Mouse (Mus musculus) liver, embryonic 11.5 days (tissue): ENCODE results near the gene Sdr39u1. TPM values are rescaled to one million over a fixed set of nuclear protein-coding genes. Genes with fewer than 3 reads are reported as not detected.

Source experiments
- ATAC-seq: fragments of 200-750 bp; cut with Nextera tagmentation; replicated peaks from 2 replicates; pipeline ENCODE4 v1.8.0; 2017; ENCODE audit warnings: moderate number of reproducible peaks, mild to moderate bottlenecking, moderate TSS enrichment, moderate library complexity; ENCODE audit not compliant: low FRiP score
- DNase-seq: peaks from one replicate; pipeline ENCODE4 v3.0.0-alpha.2; 2017; ENCODE audit warnings: low spot score
- H3K27ac ChIP-seq: fragments of 300-500 bp; sonication (generic); 2 replicates; pipeline ENCODE4 v1.5.1; 2014; ENCODE audit warnings: mild to moderate bottlenecking, low read depth, low read length, control low read depth
- H3K27me3 ChIP-seq: fragments of 300-500 bp; sonication (generic); replicated peaks from 2 replicates; pipeline ENCODE4 v1.6.1; 2014; ENCODE audit warnings: low read length, mixed read lengths; ENCODE audit not compliant: control insufficient read depth, insufficient read depth
- H3K36me3 ChIP-seq: fragments of 300-500 bp; sonication (generic); 2 replicates; pipeline ENCODE4 v1.6.1; 2014; ENCODE audit warnings: mild to moderate bottlenecking, low read length, moderate library complexity, mixed read lengths; ENCODE audit not compliant: control insufficient read depth, insufficient read depth
- H3K4me1 ChIP-seq: fragments of 300-500 bp; sonication (generic); replicated peaks from 2 replicates; pipeline ENCODE4 v1.6.1; 2014; ENCODE audit warnings: low read length, mixed read lengths; ENCODE audit not compliant: control insufficient read depth, insufficient read depth
- H3K4me2 ChIP-seq: fragments of 300-500 bp; sonication (generic); 2 replicates; pipeline ENCODE4 v1.6.1; 2014; ENCODE audit warnings: mild to moderate bottlenecking, control low read depth, moderate library complexity
- H3K4me3 ChIP-seq: fragments of 300-500 bp; sonication (generic); 2 replicates; pipeline ENCODE4 v1.5.1; 2014; ENCODE audit warnings: low read depth, low read length, control low read depth
- H3K9ac ChIP-seq: fragments of 300-500 bp; sonication (generic); 2 replicates; pipeline ENCODE4 v1.6.1; 2014; ENCODE audit warnings: low read depth, low read length, control low read depth
- H3K9me3 ChIP-seq: fragments of 300-500 bp; sonication (generic); 2 replicates; pipeline ENCODE4 v1.6.1; 2016; ENCODE audit warnings: low read length, inconsistent platforms, mixed read lengths; ENCODE audit not compliant: control insufficient read depth
- WGBS: fragments of 180-500 bp; shearing (Covaris S2); extraction: QIAGEN DNeasy Blood & Tissue Kit; methylation state at CpG from one replicate; pipeline ENCODE4 v1.1.7; 2014; 5-methylcytosine and 5-hydroxymethylcytosine counted together
- polyA plus RNA-seq: library from polyadenylated mRNA; unstranded; fragments of >200 nt; fragmentation: Nextera tagmentation; extraction: Ambion mirVana; gene quantifications from 2 replicates; pipeline ENCODE4 v1.2.1, GENCODE M21; 2014

Gene Sdr39u1
- polyA plus RNA-seq, 1 experiment from 2014 or later = 30.5 TPM

- H3K4me1 ChIP-seq = peaks cover 33% of the 10 kb centered on the region
- H3K4me3 ChIP-seq = no peak overlapping the region
- no peak overlapping the region for H3K9ac ChIP-seq
- 11% methylated on average over 1 of the region's 1 CpGs for WGBS
- H3K36me3 ChIP-seq = no peaks in the 10 kb centered on the region
- H3K27ac ChIP-seq = no peak overlapping the region
- H3K27me3 ChIP-seq = no peaks in the 10 kb centered on the region
- DNase-seq (no peak), ATAC-seq (no peak)
- H3K9me3 ChIP-seq = no peaks in the 10 kb centered on the region
- H3K4me2 ChIP-seq = no peak overlapping the region; the same call in 1 of the 2 replicates
These were observed 20.5 kb downstream of the Sdr39u1 start for GRCm38 (mm10) chr14:55879623-55880022.

- DNase-seq (no peak), ATAC-seq (no peak)
- Histone ChIP-seq H3K4me3 (no peak overlapping the region), H3K4me1 (peaks cover 29% of the 10 kb centered on the region), H3K9ac (no peak overlapping the region), H3K36me3 (no peaks in the 10 kb centered on the region), H3K4me2 (peak overlapping the region; percentile 47), H3K27me3 (no peaks in the 10 kb centered on the region), H3K27ac (no peak overlapping the region; the same call in 1 of the 2 replicates), H3K9me3 (no peaks in the 10 kb centered on the region)
- 11% methylated on average over 7 of the region's 7 CpGs for whole genome bisulfite sequencing
These were observed 21.7 kb downstream of the Sdr39u1 start for GRCm38 (mm10) chr14:55878316-55878940.

GRCm38 (mm10) chr14:55877469-55878315 lies 22.4 kb downstream of the Sdr39u1 start:
- peaks cover 25% of the 10 kb centered on the region for H3K4me1 ChIP-seq
- WGBS = 25% methylated on average over 14 of the region's 14 CpGs
- H3K4me3 ChIP-seq = no peak overlapping the region; the same call in 1 of the 2 replicates
- H3K9ac ChIP-seq = no peak overlapping the region
- H3K36me3 ChIP-seq = peaks cover 2% of the 10 kb centered on the region; the same call in 1 of the 2 replicates
- no peaks in the 10 kb centered on the region for H3K27me3 ChIP-seq
- ATAC-seq = no peak
- no peaks in the 10 kb centered on the region for H3K9me3 ChIP-seq
- DNase-seq = no peak
- peak overlapping the region; percentile 47 for H3K4me2 ChIP-seq
- no peak overlapping the region for H3K27ac ChIP-seq

GRCm38 (mm10) chr14:55873714-55874683 lies 26.1 kb downstream of the Sdr39u1 start:
- Histone ChIP-seq H3K4me3 (peak overlapping the region; percentile 39), H3K36me3 (peaks cover 22% of the 10 kb centered on the region), H3K4me2 (peak overlapping the region; percentile 76), H3K4me1 (peaks cover 13% of the 10 kb centered on the region), H3K27me3 (no peaks in the 10 kb centered on the region), H3K9me3 (no peaks in the 10 kb centered on the region), H3K27ac (no peak overlapping the region), H3K9ac (no peak overlapping the region)
- ATAC-seq (peak; percentile 58), DNase-seq (peak; percentile 80)
- 11% methylated on average over 30 of the region's 30 CpGs for WGBS

GRCm38 (mm10) chr14:55873242-55873713 lies 26.8 kb downstream of the Sdr39u1 start:
- Histone ChIP-seq H3K4me1 (peaks cover 10% of the 10 kb centered on the region), H3K27ac (no peak overlapping the region), H3K27me3 (no peaks in the 10 kb centered on the region), H3K4me2 (peak overlapping the region; percentile 76), H3K9me3 (no peaks in the 10 kb centered on the region), H3K36me3 (peaks cover 27% of the 10 kb centered on the region), H3K9ac (no peak overlapping the region), H3K4me3 (no peak overlapping the region)
- WGBS = 76% methylated on average over 8 of the region's 8 CpGs
- no peak for DNase-seq
- no peak for ATAC-seq

- Histone ChIP-seq H3K9ac (no peak overlapping the region), H3K9me3 (no peaks in the 10 kb centered on the region), H3K36me3 (peaks cover 32% of the 10 kb centered on the region), H3K4me3 (no peak overlapping the region), H3K27ac (no peak overlapping the region), H3K27me3 (no peaks in the 10 kb centered on the region), H3K4me1 (peaks cover 6% of the 10 kb centered on the region), H3K4me2 (no peak overlapping the region)
- ATAC-seq (no peak), DNase-seq (no peak)
- 86% methylated on average over 17 of the region's 17 CpGs for WGBS
These were observed 27.5 kb downstream of the Sdr39u1 start for GRCm38 (mm10) chr14:55872551-55872950.

GRCm38 (mm10) chr14:55872039-55872438 lies 28.1 kb downstream of the Sdr39u1 start:
- Histone ChIP-seq H3K36me3 (peaks cover 32% of the 10 kb centered on the region), H3K27me3 (no peaks in the 10 kb centered on the region), H3K27ac (no peak overlapping the region), H3K4me2 (no peak overlapping the region), H3K4me1 (peaks cover 6% of the 10 kb centered on the region), H3K9ac (no peak overlapping the region), H3K9me3 (no peaks in the 10 kb centered on the region), H3K4me3 (no peak overlapping the region)
- WGBS = 89% methylated on average over 12 of the region's 12 CpGs
- DNase-seq = no peak
- ATAC-seq = no peak

GRCm38 (mm10) chr14:55869538-55869937 lies 30.6 kb downstream of the Sdr39u1 start:
- no peak overlapping the region for H3K4me2 ChIP-seq
- H3K4me3 ChIP-seq = no peak overlapping the region
- H3K36me3 ChIP-seq = peaks cover 37% of the 10 kb centered on the region
- H3K9me3 ChIP-seq = no peaks in the 10 kb centered on the region
- no peak for ATAC-seq
- no peak for DNase-seq
- H3K27ac ChIP-seq = no peak overlapping the region
- no peak overlapping the region for H3K9ac ChIP-seq
- H3K4me1 ChIP-seq = peaks cover 6% of the 10 kb centered on the region
- WGBS = 88% methylated on average over 6 of the region's 6 CpGs
- H3K27me3 ChIP-seq = no peaks in the 10 kb centered on the region
